Mouse (Mus musculus): ENCODE data around the gene Vps54. TPM values are rescaled to one million over a fixed set of nuclear protein-coding genes. Genes with fewer than 3 reads are reported as not detected.
"Not testable (repeated sequence)": the region's sequence is repeated elsewhere in the genome, so short reads cannot be mapped to it uniquely, and the experiment has no call there.

Gene Vps54
- polyA plus RNA-seq, 1 experiment from 2014 or later, result 15.7 TPM

DNA sequence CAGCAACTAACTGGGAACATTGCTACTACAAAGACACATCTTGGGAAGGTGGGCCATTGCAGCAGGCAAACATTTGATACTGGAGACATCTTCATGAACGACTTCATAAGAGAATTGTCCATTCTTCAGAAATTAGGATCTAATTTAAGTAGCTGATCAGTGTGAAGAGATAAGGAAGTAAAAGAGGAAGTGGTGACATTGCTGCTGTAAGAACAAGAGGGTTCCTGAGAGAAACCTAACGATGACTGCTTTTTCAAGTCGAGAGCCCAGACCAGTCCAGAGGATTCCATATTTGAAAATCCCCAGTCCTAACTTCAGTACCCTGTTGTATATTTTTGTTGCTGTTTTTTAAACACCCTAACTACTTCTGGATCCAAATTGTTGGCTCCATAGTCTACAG, 26.3 kb downstream of the Vps54 start:
- no peak overlapping the region for H3K9ac ChIP-seq (replicated peaks; ENCODE audit: low read depth, low read length)
- H3K4me2 ChIP-seq (ENCODE audit: low read depth, low read length), result no peak overlapping the region
- H3K27ac ChIP-seq (ENCODE audit: low read depth, low read length), result no peak overlapping the region
- no peak for ATAC-seq (ENCODE audit: low read depth)
- no peaks in the 10 kb centered on the region for H3K4me1 ChIP-seq (ENCODE audit: control insufficient read depth, insufficient read depth, low read length)
- 98% methylated on average over 3 of the region's 3 CpGs for WGBS
- H3K27me3 ChIP-seq (ENCODE audit: control insufficient read depth, insufficient read depth, low read length), result no peaks in the 10 kb centered on the region
- 0 out of 2 replicates have a peak, but pooled peaks cover 5% of the 10 kb centered on the region for H3K36me3 ChIP-seq (ENCODE audit: control insufficient read depth, insufficient read depth, low read length)
- H3K4me3 ChIP-seq (ENCODE audit: low read depth, low read length), result no peak overlapping the region
- H3K9me3 ChIP-seq (ENCODE audit: control insufficient read depth, low read length), result no peaks in the 10 kb centered on the region

DNA sequence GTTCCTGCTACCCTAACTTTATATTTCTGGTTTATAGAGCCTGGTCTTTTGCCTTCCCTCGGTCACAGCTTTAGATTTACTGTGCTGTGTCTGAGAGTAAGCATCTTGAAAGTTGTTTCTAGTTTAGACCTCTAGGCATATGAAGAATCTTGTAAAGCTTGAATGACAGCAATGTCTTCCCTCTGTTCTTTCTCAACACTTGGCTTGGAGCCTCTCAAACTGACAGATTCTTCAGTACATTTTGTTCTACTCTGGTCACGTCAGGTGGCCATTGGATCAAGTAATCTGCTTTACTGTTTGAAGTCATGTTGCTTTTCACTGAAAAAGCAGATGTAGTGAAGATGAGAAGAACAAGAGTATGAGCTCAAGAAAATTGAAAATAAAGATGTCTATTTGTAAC, 37.1 kb downstream of the Vps54 start:
- Histone ChIP-seq H3K9me3 (ENCODE audit: control insufficient read depth, low read length) (no peaks in the 10 kb centered on the region), H3K4me2 (ENCODE audit: low read depth, low read length) (no peak overlapping the region), H3K4me1 (ENCODE audit: control insufficient read depth, insufficient read depth, low read length) (no peaks in the 10 kb centered on the region), H3K9ac (replicated peaks; ENCODE audit: low read depth, low read length) (no peak overlapping the region), H3K4me3 (ENCODE audit: low read depth, low read length) (no peak overlapping the region), H3K36me3 (ENCODE audit: control insufficient read depth, insufficient read depth, low read length) (no peaks in the 10 kb centered on the region; the same call in 1 of the 2 replicates), H3K27ac (ENCODE audit: low read depth, low read length) (no peak overlapping the region), H3K27me3 (ENCODE audit: control insufficient read depth, insufficient read depth, low read length) (no peaks in the 10 kb centered on the region)
- 93% methylated on average over 2 of the region's 2 CpGs for WGBS
- no peak for ATAC-seq (ENCODE audit: low read depth)

DNA sequence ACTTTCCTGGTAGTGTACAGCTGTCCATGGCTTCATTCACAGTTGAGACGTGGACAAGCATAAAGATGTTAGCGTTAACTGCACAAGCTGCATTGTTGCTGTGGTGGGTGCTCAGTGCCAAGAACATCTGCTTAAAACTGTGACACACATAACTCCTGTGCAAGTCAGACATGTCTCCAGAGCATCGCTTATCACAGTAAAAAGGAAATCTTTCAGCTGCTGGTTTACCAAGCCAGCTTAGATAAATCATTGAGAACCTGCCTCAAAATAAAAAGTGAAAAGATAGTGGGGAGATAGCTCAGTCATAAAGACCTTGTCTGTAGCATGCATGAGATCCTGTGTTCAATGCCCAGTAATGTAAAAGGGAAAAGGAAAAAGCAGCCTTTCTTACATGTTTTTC, 47.3 kb downstream of the Vps54 start:
- H3K4me2 ChIP-seq (ENCODE audit: low read depth, low read length), result no peak overlapping the region
- ATAC-seq (ENCODE audit: low read depth), result no peak

GRCm38 (mm10) chr11:21288153-21288552, 49.1 kb downstream of the Vps54 start:
- H3K4me2 ChIP-seq (ENCODE audit: low read depth, low read length); H3K36me3 ChIP-seq (ENCODE audit: control insufficient read depth, insufficient read depth, low read length); H3K4me1 ChIP-seq (ENCODE audit: control insufficient read depth, insufficient read depth, low read length); H3K4me3 ChIP-seq (ENCODE audit: low read depth, low read length); H3K9me3 ChIP-seq (ENCODE audit: control insufficient read depth, low read length); H3K9ac ChIP-seq (replicated peaks; ENCODE audit: low read depth, low read length); ATAC-seq (ENCODE audit: low read depth); H3K27ac ChIP-seq (ENCODE audit: low read depth, low read length); H3K27me3 ChIP-seq (ENCODE audit: control insufficient read depth, insufficient read depth, low read length): not testable (repeated sequence)
- WGBS, result 96% methylated on average over 2 of the region's 2 CpGs

More for the DNA sequence above, 47.3 kb downstream of the Vps54 start:
- no peaks in the 10 kb centered on the region for H3K27me3 ChIP-seq (ENCODE audit: control insufficient read depth, insufficient read depth, low read length)
- no peaks in the 10 kb centered on the region for H3K9me3 ChIP-seq (ENCODE audit: control insufficient read depth, low read length)
- H3K36me3 ChIP-seq (ENCODE audit: control insufficient read depth, insufficient read depth, low read length), result no peaks in the 10 kb centered on the region
- no peak overlapping the region for H3K9ac ChIP-seq (replicated peaks; ENCODE audit: low read depth, low read length)
- H3K4me1 ChIP-seq (ENCODE audit: control insufficient read depth, insufficient read depth, low read length), result no peaks in the 10 kb centered on the region
- 76% methylated on average over 3 of the region's 3 CpGs for WGBS
- H3K27ac ChIP-seq (ENCODE audit: low read depth, low read length), result no peak overlapping the region
- no peak overlapping the region for H3K4me3 ChIP-seq (ENCODE audit: low read depth, low read length)

DNA sequence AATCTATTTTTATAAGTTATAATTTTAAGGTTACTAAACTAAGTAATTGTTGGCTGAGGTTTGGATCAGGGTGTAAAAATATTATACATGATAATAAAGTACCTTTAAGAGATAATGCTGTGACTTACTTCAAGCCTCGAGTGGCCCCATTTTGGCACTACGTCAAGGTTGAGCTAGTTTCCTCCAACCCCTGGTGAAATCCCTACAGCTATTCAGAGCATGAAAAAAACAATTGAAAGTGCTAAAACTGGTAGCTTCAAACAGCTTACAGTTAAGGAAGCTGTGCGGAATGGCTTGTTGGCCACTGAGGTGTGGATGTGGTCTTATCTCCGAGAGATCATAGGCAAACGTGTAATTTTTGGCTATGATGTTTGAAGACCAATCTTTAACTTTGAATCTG, 56.4 kb downstream of the Vps54 start:
- no peaks in the 10 kb centered on the region for H3K4me1 ChIP-seq (ENCODE audit: control insufficient read depth, insufficient read depth, low read length)
- no peaks in the 10 kb centered on the region for H3K9me3 ChIP-seq (ENCODE audit: control insufficient read depth, low read length)
- WGBS, result 90% methylated on average over 5 of the region's 5 CpGs
- no peak overlapping the region for H3K4me3 ChIP-seq (ENCODE audit: low read depth, low read length)
- H3K4me2 ChIP-seq (ENCODE audit: low read depth, low read length), result no peak overlapping the region
- no peak overlapping the region for H3K27ac ChIP-seq (ENCODE audit: low read depth, low read length)
- peaks cover 5% of the 10 kb centered on the region; the same call in 1 of the 2 replicates for H3K36me3 ChIP-seq (ENCODE audit: control insufficient read depth, insufficient read depth, low read length)
- ATAC-seq (ENCODE audit: low read depth), result no peak
- no peaks in the 10 kb centered on the region for H3K27me3 ChIP-seq (ENCODE audit: control insufficient read depth, insufficient read depth, low read length)
- H3K9ac ChIP-seq (replicated peaks; ENCODE audit: low read depth, low read length), result no peak overlapping the region

DNA sequence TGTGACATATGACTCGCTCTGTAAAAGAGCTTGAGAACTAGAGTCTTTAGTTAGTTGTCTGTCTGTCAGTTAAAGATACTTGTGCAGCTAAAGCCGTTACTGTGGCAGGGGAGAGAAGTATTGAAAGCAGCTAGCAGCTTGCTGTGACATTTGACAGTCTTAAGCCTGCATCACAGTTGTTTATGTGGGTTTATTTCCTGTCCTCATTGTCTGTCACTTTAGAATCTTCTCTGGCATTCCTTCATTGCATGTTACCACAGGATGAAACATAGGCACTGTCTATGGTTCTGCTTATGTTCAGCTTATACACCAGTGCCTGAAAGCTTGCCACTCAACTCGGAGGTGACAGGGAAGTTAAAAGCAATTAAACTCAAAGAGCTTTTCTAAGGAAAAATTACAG, 64.5 kb downstream of the Vps54 start:
- Histone ChIP-seq H3K4me2 (ENCODE audit: low read depth, low read length) (no peak overlapping the region), H3K9ac (replicated peaks; ENCODE audit: low read depth, low read length) (no peak overlapping the region), H3K9me3 (ENCODE audit: control insufficient read depth, low read length) (no peaks in the 10 kb centered on the region), H3K36me3 (ENCODE audit: control insufficient read depth, insufficient read depth, low read length) (peaks cover 10% of the 10 kb centered on the region), H3K27ac (ENCODE audit: low read depth, low read length) (no peak overlapping the region), H3K4me3 (ENCODE audit: low read depth, low read length) (no peak overlapping the region), H3K4me1 (ENCODE audit: control insufficient read depth, insufficient read depth, low read length) (no peaks in the 10 kb centered on the region), H3K27me3 (ENCODE audit: control insufficient read depth, insufficient read depth, low read length) (no peaks in the 10 kb centered on the region)
- 78% methylated on average over 3 of the region's 3 CpGs for WGBS
- ATAC-seq (ENCODE audit: low read depth), result no peak

DNA sequence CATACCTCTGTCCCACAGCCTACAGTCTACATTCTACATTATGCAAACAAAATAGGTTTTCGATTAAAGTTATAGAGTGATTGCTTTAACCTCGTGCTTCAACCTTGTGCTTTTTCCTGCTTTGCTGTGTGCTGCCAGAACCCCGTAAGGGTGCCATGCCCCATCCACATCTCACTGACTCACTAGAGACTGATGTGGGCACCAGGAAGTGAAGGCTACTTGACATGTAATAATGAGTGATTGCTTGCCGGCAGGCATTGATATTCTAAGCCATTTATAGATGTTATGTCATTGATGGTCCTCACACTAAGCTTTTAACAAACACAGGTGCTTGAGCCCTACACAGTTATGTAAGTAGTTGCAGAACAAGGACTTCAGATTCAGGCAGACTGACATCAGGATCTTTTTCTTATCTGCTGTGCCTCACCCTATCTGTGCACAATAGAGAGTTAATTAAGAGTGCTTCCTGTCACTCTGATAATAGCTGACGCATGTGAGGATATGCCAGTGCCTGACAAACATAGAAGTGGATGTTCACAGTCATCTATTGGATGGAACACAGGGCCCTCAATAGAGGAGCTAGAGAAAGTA, 68.1 kb downstream of the Vps54 start:
- H3K4me3 ChIP-seq (ENCODE audit: low read depth, low read length), result no peak overlapping the region
- H3K36me3 ChIP-seq (ENCODE audit: control insufficient read depth, insufficient read depth, low read length), result no peaks in the 10 kb centered on the region; the same call in none of the 2 replicates
- 91% methylated on average over 5 of the region's 5 CpGs for WGBS
- no peaks in the 10 kb centered on the region for H3K4me1 ChIP-seq (ENCODE audit: control insufficient read depth, insufficient read depth, low read length)
- no peak overlapping the region for H3K27ac ChIP-seq (ENCODE audit: low read depth, low read length)
- H3K9me3 ChIP-seq (ENCODE audit: control insufficient read depth, low read length), result no peaks in the 10 kb centered on the region
- no peak overlapping the region for H3K4me2 ChIP-seq (ENCODE audit: low read depth, low read length)
- no peaks in the 10 kb centered on the region for H3K27me3 ChIP-seq (ENCODE audit: control insufficient read depth, insufficient read depth, low read length)
- H3K9ac ChIP-seq (replicated peaks; ENCODE audit: low read depth, low read length), result no peak overlapping the region
- ATAC-seq (ENCODE audit: low read depth), result no peak

DNA sequence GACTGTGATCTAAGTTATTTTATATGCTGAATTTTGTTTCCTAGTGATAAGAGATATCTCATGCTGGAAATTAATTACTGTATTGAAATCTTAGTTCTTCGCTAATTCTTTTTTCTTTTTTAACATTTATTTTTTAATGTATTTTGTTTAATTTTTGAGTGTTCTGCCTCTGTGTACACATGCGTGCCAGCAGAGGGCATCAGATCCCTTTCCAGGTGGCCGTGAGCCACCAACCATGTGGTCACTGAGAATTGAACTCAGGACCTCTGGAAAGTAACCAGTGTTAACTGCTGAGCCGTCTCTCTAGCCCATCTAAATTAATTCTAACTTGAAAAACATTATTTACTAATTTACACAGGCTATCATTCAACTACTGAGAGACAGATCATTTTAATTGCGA, 69.0 kb downstream of the Vps54 start:
- Histone ChIP-seq H3K9me3 (ENCODE audit: control insufficient read depth, low read length) (no peaks in the 10 kb centered on the region), H3K36me3 (ENCODE audit: control insufficient read depth, insufficient read depth, low read length) (no peaks in the 10 kb centered on the region; the same call in 1 of the 2 replicates), H3K4me2 (ENCODE audit: low read depth, low read length) (no peak overlapping the region), H3K9ac (replicated peaks; ENCODE audit: low read depth, low read length) (no peak overlapping the region), H3K4me1 (ENCODE audit: control insufficient read depth, insufficient read depth, low read length) (no peaks in the 10 kb centered on the region), H3K27me3 (ENCODE audit: control insufficient read depth, insufficient read depth, low read length) (no peaks in the 10 kb centered on the region), H3K27ac (ENCODE audit: low read depth, low read length) (no peak overlapping the region), H3K4me3 (ENCODE audit: low read depth, low read length) (no peak overlapping the region)
- ATAC-seq (ENCODE audit: low read depth), result no peak
- 91% methylated on average over 5 of the region's 5 CpGs for WGBS

GRCm38 (mm10) chr11:21309516-21309915, 70.4 kb downstream of the Vps54 start:
- H3K9ac ChIP-seq (replicated peaks; ENCODE audit: low read depth, low read length), result no peak overlapping the region
- no peaks in the 10 kb centered on the region for H3K4me1 ChIP-seq (ENCODE audit: control insufficient read depth, insufficient read depth, low read length)
- H3K27me3 ChIP-seq (ENCODE audit: control insufficient read depth, insufficient read depth, low read length), result no peaks in the 10 kb centered on the region
- H3K27ac ChIP-seq (ENCODE audit: low read depth, low read length), result no peak overlapping the region
- H3K36me3 ChIP-seq (ENCODE audit: control insufficient read depth, insufficient read depth, low read length), result no peaks in the 10 kb centered on the region; the same call in 1 of the 2 replicates
- WGBS, result 44% methylated on average over 6 of the region's 6 CpGs
- no peak for ATAC-seq (ENCODE audit: low read depth)
- no peak overlapping the region for H3K4me2 ChIP-seq (ENCODE audit: low read depth, low read length)
- no peak overlapping the region for H3K4me3 ChIP-seq (ENCODE audit: low read depth, low read length)
- H3K9me3 ChIP-seq (ENCODE audit: control insufficient read depth, low read length), result no peaks in the 10 kb centered on the region

Data from neural tube, embryonic 14.5 days (tissue).